Mouse (Mus musculus): ENCODE results near the gene Gpm6b. TPM values are rescaled to one million over a fixed set of nuclear protein-coding genes. Genes with fewer than 3 reads are reported as not detected.

Gpm6b gene
- total RNA-seq (2021): 1 to 10 TPM; 3.9 to 5.7 TPM
- long read RNA-seq, experiment 1, full-length matches to known transcripts: 2 of 4 reads
- long read RNA-seq, experiment 1, partial matches to known transcripts: 2 of 4 reads
- long read RNA-seq, experiment 1, other reads (novel, unspliced or antisense): 0 of 4 reads
- long read RNA-seq, experiment 2, full-length matches to known transcripts: 3 of 3 reads
- long read RNA-seq, experiment 2, partial matches to known transcripts: 0 of 3 reads
- long read RNA-seq, experiment 2, other reads (novel, unspliced or antisense): 0 of 3 reads

- intact Hi-C loops (cut with DNase I): no loop called here
- peak; percentile 8 to 12 for DNase-seq
Observed at GRCm38 (mm10) chrX:166238831-166239460, at the start of gene Gpm6b. TSS of gene Gpm6b (plus strand) at chrX:166238911.

GRCm38 (mm10) chrX:166196327-166196726 lies 42.4 kb upstream of the Gpm6b start:
- no peak for DNase-seq
- intact Hi-C loops (cut with DNase I): no loop called here

- intact Hi-C loops (cut with DNase I): no loop called here
- DNase-seq: no peak
Observed at GRCm38 (mm10) chrX:166198266-166198665, 40.4 kb upstream of the Gpm6b start.

- no peak for DNase-seq
- intact Hi-C loops (cut with DNase I): no loop called here
Observed at GRCm38 (mm10) chrX:166199812-166200211, 38.9 kb upstream of the Gpm6b start.

GRCm38 (mm10) chrX:166214576-166214975 lies 24.1 kb upstream of the Gpm6b start:
- DNase-seq: no peak
- intact Hi-C loops (cut with DNase I): no loop called here

- intact Hi-C loops (cut with DNase I): no loop called here
- no peak for DNase-seq
Observed at GRCm38 (mm10) chrX:166216248-166216647, 22.5 kb upstream of the Gpm6b start.

GRCm38 (mm10) chrX:166216720-166217119 lies 22.0 kb upstream of the Gpm6b start:
- intact Hi-C loops (cut with DNase I): no loop called here
- DNase-seq: no peak

GRCm38 (mm10) chrX:166219331-166219730 lies 19.4 kb upstream of the Gpm6b start:
- DNase-seq: no peak
- intact Hi-C loops (cut with DNase I): no loop called here

- DNase-seq: no peak
- intact Hi-C loops (cut with DNase I): no loop called here
Observed at GRCm38 (mm10) chrX:166226856-166227255, 11.9 kb upstream of the Gpm6b start.

GRCm38 (mm10) chrX:166229750-166230149 lies 9.0 kb upstream of the Gpm6b start:
- DNase-seq: no peak
- intact Hi-C loops (cut with DNase I): no loop called here

- no peak for DNase-seq
- intact Hi-C loops (cut with DNase I): no loop called here
Observed at GRCm38 (mm10) chrX:166230515-166231267, 8.0 kb upstream of the Gpm6b start.

GRCm38 (mm10) chrX:166236131-166236530 lies 2.6 kb upstream of the Gpm6b start:
- no peak for DNase-seq
- intact Hi-C loops (cut with DNase I): no loop called here

- intact Hi-C loops (cut with DNase I): no loop called here
- no peak for DNase-seq
Observed at GRCm38 (mm10) chrX:166239520-166239919, 809 bp downstream of the Gpm6b start.

- intact Hi-C loops (cut with DNase I): no loop called here
- DNase-seq: no peak
Observed at GRCm38 (mm10) chrX:166240751-166241150, 2.0 kb downstream of the Gpm6b start.

GRCm38 (mm10) chrX:166243261-166243885 lies 4.7 kb downstream of the Gpm6b start:
- intact Hi-C loops (cut with DNase I): no loop called here
- no peak for DNase-seq

GRCm38 (mm10) chrX:166271489-166271888 lies 32.8 kb downstream of the Gpm6b start:
- intact Hi-C loops (cut with DNase I): no loop called here
- no peak for DNase-seq

GRCm38 (mm10) chrX:166272646-166273045 lies 33.9 kb downstream of the Gpm6b start:
- intact Hi-C loops (cut with DNase I): no loop called here
- no peak for DNase-seq

GRCm38 (mm10) chrX:166279861-166280260 lies 41.1 kb downstream of the Gpm6b start:
- DNase-seq: no peak
- intact Hi-C loops (cut with DNase I): no loop called here

GRCm38 (mm10) chrX:166286760-166287483 lies 48.2 kb downstream of the Gpm6b start:
- DNase-seq: no peak
- intact Hi-C loops (cut with DNase I): no loop called here

GRCm38 (mm10) chrX:166291266-166291665 lies 52.6 kb downstream of the Gpm6b start:
- no peak for DNase-seq
- intact Hi-C loops (cut with DNase I): no loop called here

All from gastrocnemius, postnatal 36 days (tissue).